Mouse (Mus musculus) kidney, postnatal 10 days (tissue): ENCODE data around the gene Runx2.

Experiments used
- DNase-seq: peaks from one replicate; pipeline ENCODE4 v3.0.0; 2021; ENCODE audit warnings: mixed read lengths

Gene Runx2

DNA sequence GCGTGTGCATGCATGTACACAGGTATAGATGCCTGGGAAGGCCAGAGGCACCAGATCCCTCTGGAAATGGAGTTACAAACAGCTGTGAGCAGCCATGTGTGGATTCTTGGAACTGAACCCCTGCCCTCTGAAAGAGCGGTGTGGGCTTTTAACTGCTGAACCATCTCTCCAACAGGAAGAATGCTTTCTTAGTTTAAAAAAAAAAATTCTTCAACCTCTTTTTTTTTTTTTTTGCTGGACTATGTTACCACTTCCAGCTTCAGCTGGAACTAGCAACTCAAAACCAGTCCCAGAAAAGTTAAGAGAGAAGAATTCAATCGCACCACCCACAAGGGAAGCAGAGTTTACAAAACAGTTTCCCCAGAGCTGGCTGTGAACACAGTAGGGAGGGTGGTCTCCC is 295.2 kb downstream of the Runx2 start:
- peak; percentile 33 for DNase-seq

DNA sequence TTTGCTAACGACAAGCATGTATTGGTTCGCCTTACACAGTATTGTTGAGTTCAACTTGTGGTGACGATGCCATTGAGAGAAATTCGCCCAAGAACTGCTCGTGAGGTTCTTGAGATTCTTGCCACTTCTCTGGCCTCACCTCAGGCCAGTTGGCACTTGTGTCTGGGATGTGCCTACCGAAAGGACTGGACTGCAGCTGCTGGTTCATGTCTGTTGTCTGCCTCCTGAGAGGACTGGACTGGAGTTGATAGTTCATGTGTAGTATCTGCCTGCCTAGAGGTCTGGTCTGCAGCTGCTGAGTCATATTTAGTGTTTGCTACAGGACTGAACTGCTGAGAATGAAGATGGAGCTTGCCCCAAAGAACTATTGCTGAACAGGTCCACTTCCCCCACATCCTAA is 296.4 kb downstream of the Runx2 start:
- DNase-seq, result no peak

GRCm38 (mm10) chr17:44508198-44508715 is 306.3 kb downstream of the Runx2 start:
- no peak for DNase-seq

DNA sequence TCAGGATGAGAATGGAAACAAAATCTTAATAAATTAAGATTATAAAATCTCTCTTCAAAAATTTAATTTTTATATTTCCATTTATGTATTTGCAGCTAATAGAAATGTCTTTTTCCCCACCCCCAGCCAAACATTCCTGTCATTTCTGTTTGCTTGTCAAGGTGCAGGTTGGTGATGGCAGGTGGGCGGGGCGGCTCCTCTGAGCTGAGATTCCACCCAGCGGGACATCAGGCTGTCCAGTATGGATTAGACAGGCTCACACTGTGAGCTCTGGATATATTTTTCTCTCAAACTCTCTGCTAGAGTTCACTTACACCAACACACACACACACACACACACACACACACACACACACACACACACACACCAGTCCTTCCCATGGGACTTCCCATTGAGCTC is 306.9 kb downstream of the Runx2 start:
- no peak for DNase-seq

DNA sequence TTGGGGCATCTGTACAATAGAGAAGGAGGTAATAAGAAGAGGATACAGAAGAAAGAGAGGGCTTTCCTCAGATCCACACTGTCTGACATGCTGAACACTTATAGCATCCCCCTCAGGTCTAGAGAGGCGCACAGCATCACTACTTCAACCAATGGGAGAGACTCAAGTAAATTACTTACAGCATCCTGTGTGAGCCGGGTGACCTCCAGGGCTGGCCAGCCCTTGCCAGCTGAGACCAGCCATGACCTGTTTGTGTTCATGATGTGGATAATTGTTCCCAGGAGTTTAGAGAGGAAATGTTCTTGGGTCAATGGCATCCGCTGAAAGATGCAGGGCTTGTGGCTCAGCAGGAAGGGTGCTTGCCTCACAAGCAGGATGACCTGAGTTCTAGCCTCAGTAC is 308.1 kb downstream of the Runx2 start:
- no peak for DNase-seq

- no peak for DNase-seq
Observed at GRCm38 (mm10) chr17:44504794-44505317, 309.7 kb downstream of the Runx2 start.

DNA sequence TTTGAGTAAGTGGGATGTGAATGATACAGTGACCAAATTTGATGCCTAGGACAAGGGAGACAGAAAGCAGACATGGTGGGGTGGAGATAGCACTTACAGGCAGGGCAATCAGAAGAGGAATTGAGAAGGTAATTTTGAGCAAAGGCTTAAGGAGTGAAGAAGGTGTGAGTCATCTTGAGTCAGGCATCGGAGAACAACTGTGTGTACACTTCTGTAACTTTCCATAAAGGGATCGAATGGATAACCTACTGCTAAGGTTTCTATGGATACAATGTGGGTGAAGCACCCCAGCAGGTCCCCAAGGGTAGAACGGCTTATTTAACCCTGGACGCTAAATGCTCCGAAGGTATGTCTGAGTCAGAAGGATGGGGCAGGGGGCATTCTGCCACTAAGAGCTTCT is 312.4 kb downstream of the Runx2 start:
- no peak for DNase-seq

- DNase-seq, result peak; percentile 70
Observed at GRCm38 (mm10) chr17:44500306-44500899, 314.2 kb downstream of the Runx2 start.

DNA sequence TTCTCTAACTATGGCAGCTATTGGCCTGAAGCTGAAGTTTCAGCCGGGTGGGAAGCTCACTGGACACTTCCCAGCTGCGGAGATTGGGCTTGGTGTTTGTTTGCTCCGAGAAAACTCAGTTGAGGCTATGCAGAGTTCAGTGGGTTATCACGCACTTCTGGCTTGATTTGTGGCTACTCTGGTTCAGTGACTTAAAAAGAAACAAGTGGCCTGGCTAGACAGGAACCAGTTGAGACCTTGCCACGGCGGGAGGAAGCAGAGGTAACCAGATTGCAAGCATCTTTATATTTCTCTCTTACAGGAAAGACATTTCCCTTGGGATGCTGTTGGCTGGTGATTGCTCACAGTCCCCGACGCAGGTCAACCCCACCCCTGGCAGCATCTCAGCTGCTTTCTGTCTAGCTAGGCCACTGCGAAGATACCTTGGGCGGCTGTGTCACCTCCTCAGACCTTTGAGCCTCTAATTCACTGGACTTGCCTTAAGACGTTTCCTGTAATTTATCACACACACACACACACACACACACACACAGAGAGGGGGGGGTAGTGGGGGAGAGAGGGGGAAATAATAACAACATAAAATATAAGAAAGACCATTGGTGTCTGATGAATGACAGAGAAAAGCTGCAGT is 324.3 kb downstream of the Runx2 start:
- DNase-seq, result peak; percentile 73

- no peak for DNase-seq
Observed at GRCm38 (mm10) chr17:44489346-44489745, 325.3 kb downstream of the Runx2 start.

DNA sequence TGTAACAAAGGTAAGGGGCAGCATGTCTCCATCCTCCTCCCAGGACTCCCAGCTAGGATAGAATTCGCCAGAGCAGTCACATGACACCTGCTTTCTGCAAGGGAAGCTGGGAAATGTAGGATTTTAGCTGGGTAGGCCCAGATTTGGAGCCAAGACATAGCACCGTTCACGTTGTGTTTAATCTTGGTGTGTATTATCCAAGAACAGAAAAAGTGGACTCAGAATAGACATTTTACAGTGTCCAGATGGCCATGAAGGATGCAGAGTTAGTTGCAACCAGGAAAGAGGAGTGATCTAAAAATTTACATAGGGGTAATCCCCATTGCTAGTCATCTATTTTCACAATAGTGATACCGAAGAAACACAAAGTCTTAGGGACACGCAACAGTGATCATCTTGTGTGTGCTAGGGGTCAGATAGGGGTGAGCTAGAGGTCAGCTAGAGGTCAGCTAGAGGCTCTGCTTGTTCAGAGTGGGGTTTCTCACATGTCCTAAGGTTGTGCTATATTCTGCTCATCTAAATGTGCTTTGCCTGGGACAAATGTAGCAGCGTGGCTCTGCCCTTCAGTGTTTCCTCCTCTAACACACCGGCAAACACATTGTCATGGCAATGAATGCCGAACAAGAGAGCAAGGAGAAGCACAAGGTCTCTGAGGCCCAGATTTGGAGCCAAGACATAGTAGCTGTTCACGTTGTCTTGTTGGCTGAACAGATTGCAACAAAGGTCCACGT is 326.9 kb downstream of the Runx2 start:
- DNase-seq, result no peak

GRCm38 (mm10) chr17:44485337-44485736 is 329.3 kb downstream of the Runx2 start:
- DNase-seq, result no peak

DNA sequence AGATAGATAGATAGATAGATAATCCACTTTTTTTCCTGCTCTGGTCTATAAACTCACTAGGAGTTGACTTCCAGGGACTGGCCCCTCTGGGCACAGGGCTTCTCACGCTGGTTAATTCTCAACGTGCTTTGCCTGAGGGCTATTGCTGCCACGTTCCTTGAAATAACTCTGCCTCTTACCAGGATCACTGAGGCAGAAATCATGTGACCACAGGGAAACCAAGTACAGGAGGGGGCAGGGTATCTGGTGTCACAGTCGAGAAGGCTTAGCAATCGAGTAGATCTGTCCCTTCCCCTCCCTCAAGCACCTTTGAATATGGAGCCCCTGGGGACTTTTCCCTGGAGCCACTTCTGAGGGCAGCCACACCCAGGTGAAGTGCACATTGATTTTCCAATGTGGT is 334.7 kb downstream of the Runx2 start:
- DNase-seq, result no peak

DNA sequence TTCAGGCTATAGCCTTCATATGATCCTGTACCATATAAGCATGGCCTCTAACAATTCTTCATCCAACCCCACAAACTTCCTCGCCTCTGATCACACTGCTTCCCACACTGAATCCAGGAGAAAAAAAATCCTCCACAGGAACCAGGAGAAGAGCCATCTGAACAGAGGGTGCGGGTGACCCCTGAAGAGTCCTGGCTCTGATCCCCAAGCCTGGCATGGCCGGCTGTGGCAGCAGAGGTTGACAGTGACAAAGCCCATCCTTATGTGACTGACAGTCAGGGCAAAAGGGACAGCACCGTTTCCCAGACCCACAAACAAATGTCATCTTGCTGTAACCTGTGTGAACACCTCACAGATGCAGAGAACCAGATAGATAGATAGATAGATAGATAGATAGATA is 335.1 kb downstream of the Runx2 start:
- no peak for DNase-seq

GRCm38 (mm10) chr17:44475910-44476309 is 338.7 kb downstream of the Runx2 start:
- no peak for DNase-seq

DNA sequence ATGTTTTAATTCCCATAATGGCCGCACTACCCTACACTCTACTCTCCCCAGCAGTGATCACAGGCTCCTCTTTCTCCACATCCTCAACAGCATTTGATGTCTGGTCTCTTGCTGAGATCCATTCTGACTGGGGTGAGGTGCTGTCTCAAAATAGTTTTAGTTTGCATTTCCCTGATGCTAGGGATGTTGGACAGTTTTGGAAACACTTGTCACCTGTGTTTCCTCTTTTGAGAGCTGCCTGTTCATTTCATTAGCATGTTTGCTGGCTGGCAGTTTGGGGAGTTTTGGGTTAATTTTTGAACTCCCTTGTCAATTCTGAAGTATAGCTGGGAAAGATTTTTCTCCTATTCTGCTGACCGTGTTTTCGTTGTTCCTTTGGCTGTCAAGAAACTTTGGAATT is 340.3 kb downstream of the Runx2 start:
- no peak for DNase-seq

DNA sequence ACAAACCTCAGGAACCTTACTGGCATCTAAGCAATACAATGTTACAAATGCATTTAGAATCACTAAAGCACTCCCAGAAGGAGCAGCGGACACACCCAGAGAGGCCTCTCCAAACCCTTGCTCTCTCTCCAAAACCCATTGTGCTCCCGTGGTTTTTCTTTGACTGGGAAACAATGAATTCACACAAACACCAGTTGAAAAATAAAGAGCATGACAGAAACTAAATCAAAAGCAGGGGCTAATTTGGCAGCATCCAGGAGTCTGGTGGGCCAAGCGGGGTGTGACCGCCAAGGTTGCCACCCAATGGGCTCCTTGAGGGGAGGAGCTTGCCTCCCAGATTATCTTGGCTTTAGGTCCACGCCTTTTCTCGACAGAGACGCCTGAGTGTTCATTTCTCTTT is 341.9 kb downstream of the Runx2 start:
- DNase-seq, result no peak

- no peak for DNase-seq
Observed at GRCm38 (mm10) chr17:44463679-44464078, 350.9 kb downstream of the Runx2 start.

DNA sequence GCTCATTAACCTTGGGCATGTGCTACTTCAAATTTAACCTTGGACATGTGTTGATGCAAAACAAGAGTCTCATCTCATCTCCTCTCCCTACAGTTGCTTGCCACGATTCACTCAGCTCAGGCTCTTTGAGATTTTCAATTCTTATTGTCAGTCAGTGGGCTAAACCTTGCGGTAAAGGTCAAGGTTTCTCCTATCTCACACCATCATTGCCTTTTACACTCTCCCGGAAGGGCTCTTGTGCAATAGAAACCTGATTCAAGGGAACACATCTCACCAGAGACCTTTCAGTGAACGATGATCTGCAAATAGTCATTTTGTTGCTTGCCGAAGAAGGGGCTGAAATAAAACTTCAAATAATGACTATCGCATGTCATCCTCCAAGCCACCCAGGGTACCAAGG is 354.4 kb downstream of the Runx2 start:
- no peak for DNase-seq

DNA sequence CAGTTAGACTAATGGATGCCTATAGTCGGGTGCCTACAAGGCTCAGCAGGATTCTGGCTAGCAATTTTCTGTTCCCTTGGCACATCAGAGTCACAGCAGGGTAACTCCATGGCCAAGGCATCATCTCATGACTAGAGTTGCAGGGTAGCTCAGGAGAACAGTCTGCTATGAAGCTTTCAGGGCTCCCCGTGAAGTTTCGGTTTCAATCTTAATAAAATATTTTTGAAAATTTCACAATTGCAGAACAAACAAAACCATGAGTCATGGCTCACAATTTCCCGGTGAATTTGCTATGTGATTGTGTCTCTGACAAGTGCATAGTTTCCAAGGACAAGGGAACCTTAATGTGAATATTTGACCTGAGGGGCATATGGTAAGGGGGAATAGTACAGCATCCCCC is 355.6 kb downstream of the Runx2 start:
- DNase-seq, result no peak

GRCm38 (mm10) chr17:44456696-44457095 is 357.9 kb downstream of the Runx2 start:
- no peak for DNase-seq

DNA sequence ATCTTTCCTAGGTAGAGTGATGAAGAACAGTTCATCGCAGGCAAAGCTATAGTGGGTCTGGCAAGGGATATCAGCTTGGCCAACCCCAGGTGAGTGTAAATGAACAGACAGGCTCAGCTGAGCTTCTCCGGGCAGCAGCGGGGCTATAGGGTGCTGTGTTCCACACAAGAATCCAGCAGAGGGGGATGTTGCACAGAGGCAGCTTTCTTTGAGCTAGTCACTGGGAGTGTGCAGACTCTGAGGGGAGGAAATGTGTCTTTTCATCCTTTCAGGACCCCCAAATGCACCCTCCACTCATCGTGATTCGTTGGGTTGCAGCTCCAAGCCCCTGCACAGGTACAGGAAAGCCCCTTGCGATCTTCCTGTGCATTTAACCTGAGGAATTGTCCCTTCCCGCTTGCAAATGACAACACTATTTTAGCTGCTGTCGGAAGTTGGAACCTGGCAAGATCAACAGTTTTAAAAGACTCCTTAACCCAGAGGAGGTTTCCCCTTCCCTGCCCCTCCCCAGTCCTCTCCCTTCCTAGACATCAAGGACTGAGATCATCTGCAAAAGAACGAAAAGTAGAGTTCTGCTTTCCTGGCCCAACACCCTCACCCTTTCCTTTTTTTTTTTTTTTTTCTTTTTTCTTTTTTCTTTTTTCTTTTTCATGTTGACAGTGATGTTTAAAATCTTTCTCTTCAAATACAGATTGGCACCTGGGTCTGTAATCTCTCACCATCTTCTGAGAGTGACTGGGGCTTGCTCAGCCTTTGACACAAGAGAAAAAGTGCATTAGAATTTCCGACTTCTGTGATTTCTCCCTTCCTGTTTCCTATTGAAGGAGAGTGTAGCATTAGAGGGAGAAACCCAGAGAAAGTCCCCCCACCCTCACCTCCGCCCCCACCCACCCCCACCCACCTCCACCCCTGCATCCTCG is 358.7 kb downstream of the Runx2 start:
- peak; percentile 83 for DNase-seq
